Mouse (Mus musculus) hindbrain, embryonic 12.5 days (tissue): ENCODE data around the gene Mmachc. TPM values are rescaled to one million over a fixed set of nuclear protein-coding genes. Genes with fewer than 3 reads are reported as not detected.
"Not testable (repeated sequence)": the region's sequence is repeated elsewhere in the genome, so short reads cannot be mapped to it uniquely, and the experiment has no call there.

Experiments
- ATAC-seq: fragments of 200-750 bp; cut with Nextera tagmentation; 2 replicates; pipeline ENCODE4 v1.8.0; 2017; ENCODE audit warnings: moderate TSS enrichment; ENCODE audit not compliant: low FRiP score
- H3K27ac ChIP-seq: fragments of 300-500 bp; sonication (generic); 2 replicates; pipeline ENCODE4 v1.5.1; 2016; ENCODE audit warnings: mild to moderate bottlenecking
- H3K27me3 ChIP-seq: fragments of 300-500 bp; sonication (generic); 2 replicates; pipeline ENCODE4 v1.6.1; 2016; ENCODE audit warnings: mild to moderate bottlenecking
- H3K36me3 ChIP-seq: fragments of 300-500 bp; sonication (generic); 2 replicates; pipeline ENCODE4 v1.6.1; 2016; ENCODE audit warnings: mild to moderate bottlenecking
- H3K4me1 ChIP-seq: fragments of 300-500 bp; sonication (generic); 2 replicates; pipeline ENCODE4 v1.6.1; 2016
- H3K4me2 ChIP-seq: fragments of 300-500 bp; sonication (generic); replicated peaks from 2 replicates; pipeline ENCODE4 v1.6.1; 2016; ENCODE audit warnings: mild to moderate bottlenecking
- H3K4me3 ChIP-seq: fragments of 300-500 bp; sonication (generic); 2 replicates; pipeline ENCODE4 v1.5.1; 2016; ENCODE audit warnings: mild to moderate bottlenecking
- H3K9ac ChIP-seq: fragments of 300-500 bp; sonication (generic); 2 replicates; pipeline ENCODE4 v1.6.1; 2016; ENCODE audit warnings: mild to moderate bottlenecking, moderate library complexity
- H3K9me3 ChIP-seq: fragments of 300-500 bp; sonication (generic); replicated peaks from 2 replicates; pipeline ENCODE4 v1.6.1; 2016; ENCODE audit warnings: mild to moderate bottlenecking
- WGBS: fragments of 180-500 bp; shearing (Covaris S2); methylation state at CpG from one replicate; pipeline ENCODE4 v1.1.7; 2016; 5-methylcytosine and 5-hydroxymethylcytosine counted together
- polyA plus RNA-seq: library from polyadenylated mRNA; unstranded; fragments of >200 nt; fragmentation: Nextera tagmentation; extraction: Ambion mirVana; gene quantifications from 2 replicates; pipeline ENCODE4 v1.2.1, GENCODE M21; 2016

The Mmachc gene
- polyA plus RNA-seq, 1 experiment from 2014 or later: 26.2 TPM

DNA sequence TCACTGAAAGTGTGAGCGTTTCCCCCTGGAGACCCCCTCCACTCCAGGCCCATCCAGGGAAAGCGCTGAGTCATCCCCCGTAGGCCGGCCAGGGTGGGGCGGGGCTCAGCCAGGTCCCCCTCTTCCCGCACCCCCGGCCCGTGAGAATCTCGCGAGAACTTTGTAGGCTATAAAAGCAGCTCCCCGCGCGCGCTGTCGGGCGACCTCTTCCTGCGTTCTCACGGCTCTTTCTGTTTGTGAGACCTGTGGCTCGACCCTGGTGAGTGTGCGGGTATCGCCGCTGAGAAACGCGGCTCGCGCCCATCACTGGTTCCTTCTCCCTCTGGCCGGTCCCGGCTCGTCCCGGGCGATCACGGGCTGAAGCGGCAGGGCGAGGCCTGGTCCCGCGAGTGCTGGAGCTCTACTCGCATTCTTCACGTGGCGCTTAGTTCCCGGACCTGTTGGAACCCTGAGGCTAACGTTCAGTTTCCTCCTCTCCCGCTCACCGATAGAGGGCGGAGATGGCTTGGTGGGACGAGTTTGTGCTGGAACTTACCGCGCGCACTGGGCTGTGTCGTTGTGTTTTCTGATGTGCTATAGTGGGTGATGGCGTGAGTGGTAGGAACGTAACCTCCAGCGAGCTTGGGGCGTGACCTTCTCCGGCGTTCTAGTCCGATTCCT, 22.7 kb downstream of the Mmachc start, which contains the start of gene Prdx1:
Gene Prdx1, plus strand, starts transcription at position 143 of the 660 bp plus-strand sequence.
- ATAC-seq: peak; percentile 96
- under 1% methylated on average over 56 of the region's 56 CpGs for WGBS

GRCm38 (mm10) chr4:116684665-116685064, 23.5 kb downstream of the Mmachc start:
- peak overlapping the region; percentile 70; the same call in 1 of the 2 replicates for H3K4me2 ChIP-seq
- ATAC-seq: no peak
- H3K9me3 ChIP-seq: no peaks in the 10 kb centered on the region
- H3K4me3 ChIP-seq: peak overlapping the region; percentile 59
- 73% methylated on average over 2 of the region's 2 CpGs for WGBS
- peak overlapping the region; percentile 89 for H3K27ac ChIP-seq
- H3K4me1 ChIP-seq: peaks cover 15% of the 10 kb centered on the region
- H3K27me3 ChIP-seq: no peaks in the 10 kb centered on the region
- H3K9ac ChIP-seq: no peak overlapping the region
- peaks cover 6% of the 10 kb centered on the region; the same call in 1 of the 2 replicates for H3K36me3 ChIP-seq

More for the DNA sequence above, 22.7 kb downstream of the Mmachc start, which contains the start of gene Prdx1:
- Histone ChIP-seq H3K4me2 (peak within 1 kb of the TSS; percentile 70), H3K36me3 (peaks cover 6% of the 10 kb centered on the region; the same call in 1 of the 2 replicates), H3K4me1 (peaks cover 15% of the 10 kb centered on the region), H3K9me3 (no peaks in the 10 kb centered on the region), H3K4me3 (peak within 1 kb of the TSS; percentile 59), H3K9ac (peak within 1 kb of the TSS; percentile 71), H3K27ac (peak within 1 kb of the TSS; percentile 89), H3K27me3 (no peaks in the 10 kb centered on the region)

DNA sequence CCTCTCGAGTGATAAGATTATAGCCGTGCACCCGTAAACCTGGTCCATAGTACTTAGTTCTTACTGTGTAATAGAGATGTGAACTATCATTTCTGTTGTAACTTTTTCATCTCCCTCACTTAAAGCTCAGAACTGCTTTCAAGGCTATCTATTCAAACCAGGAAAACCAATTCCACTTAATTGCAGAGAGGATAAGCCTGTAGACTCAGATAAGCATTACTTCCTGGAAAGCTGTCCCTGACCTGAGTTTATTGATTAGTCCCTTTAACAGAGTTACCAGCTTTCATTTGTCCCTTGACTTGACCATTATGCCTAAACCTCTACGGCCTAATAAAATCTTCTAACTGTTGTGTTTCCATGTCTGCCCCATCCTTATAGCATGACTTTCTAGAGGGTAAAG, 24.2 kb downstream of the Mmachc start:
- H3K27me3 ChIP-seq: no peaks in the 10 kb centered on the region
- H3K9me3 ChIP-seq: no peaks in the 10 kb centered on the region
- no peak for ATAC-seq
- 95% methylated on average over 4 of the region's 4 CpGs for WGBS
- H3K27ac ChIP-seq: no peak overlapping the region
- no peak overlapping the region for H3K4me2 ChIP-seq
- H3K4me3 ChIP-seq: no peak overlapping the region
- H3K9ac ChIP-seq: no peak overlapping the region
- peaks cover 15% of the 10 kb centered on the region for H3K4me1 ChIP-seq
- peaks cover 4% of the 10 kb centered on the region; the same call in 1 of the 2 replicates for H3K36me3 ChIP-seq

- not testable (repeated sequence) for H3K27ac ChIP-seq, H3K4me1 ChIP-seq, H3K9ac ChIP-seq, ATAC-seq, H3K36me3 ChIP-seq, H3K4me2 ChIP-seq, H3K9me3 ChIP-seq, H3K4me3 ChIP-seq, H3K27me3 ChIP-seq
- 87% methylated on average over 4 of the region's 4 CpGs for WGBS
Measured at GRCm38 (mm10) chr4:116680521-116680920, 27.7 kb downstream of the Mmachc start.

- Histone ChIP-seq H3K9ac (no peak overlapping the region), H3K36me3 (no peaks in the 10 kb centered on the region), H3K4me3 (no peak overlapping the region), H3K4me2 (no peak overlapping the region), H3K9me3 (no peaks in the 10 kb centered on the region), H3K27ac (no peak overlapping the region), H3K4me1 (no peaks in the 10 kb centered on the region), H3K27me3 (no peaks in the 10 kb centered on the region)
- no peak for ATAC-seq
- 72% methylated on average over 5 of the region's 5 CpGs for WGBS
Measured at GRCm38 (mm10) chr4:116679141-116679540, 29.1 kb downstream of the Mmachc start.

DNA sequence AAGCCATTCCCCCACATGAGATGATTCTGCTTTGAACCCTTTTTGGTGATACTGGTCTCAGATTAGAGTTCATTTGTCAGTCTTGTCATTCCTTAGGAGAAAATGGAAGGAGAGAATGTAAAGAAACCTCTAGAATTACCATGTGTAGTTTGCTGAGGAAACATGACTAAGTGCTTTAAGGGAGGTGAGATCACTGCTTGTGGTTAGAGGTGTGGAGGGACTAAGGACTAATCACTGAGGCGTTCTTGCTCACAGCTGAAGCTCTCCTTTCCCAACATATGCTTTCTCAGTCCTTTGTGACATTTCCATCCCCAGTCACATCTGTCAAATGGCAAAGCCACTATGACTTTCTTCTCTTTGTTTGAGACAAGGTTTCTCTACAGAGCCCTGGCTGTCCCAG, 30.4 kb downstream of the Mmachc start:
- Histone ChIP-seq H3K27me3 (no peaks in the 10 kb centered on the region), H3K27ac (no peak overlapping the region), H3K4me2 (no peak overlapping the region), H3K4me3 (no peak overlapping the region), H3K9ac (no peak overlapping the region), H3K4me1 (no peaks in the 10 kb centered on the region), H3K36me3 (no peaks in the 10 kb centered on the region), H3K9me3 (no peaks in the 10 kb centered on the region)
- WGBS: 95% methylated on average over 1 of the region's 1 CpGs
- ATAC-seq: no peak

DNA sequence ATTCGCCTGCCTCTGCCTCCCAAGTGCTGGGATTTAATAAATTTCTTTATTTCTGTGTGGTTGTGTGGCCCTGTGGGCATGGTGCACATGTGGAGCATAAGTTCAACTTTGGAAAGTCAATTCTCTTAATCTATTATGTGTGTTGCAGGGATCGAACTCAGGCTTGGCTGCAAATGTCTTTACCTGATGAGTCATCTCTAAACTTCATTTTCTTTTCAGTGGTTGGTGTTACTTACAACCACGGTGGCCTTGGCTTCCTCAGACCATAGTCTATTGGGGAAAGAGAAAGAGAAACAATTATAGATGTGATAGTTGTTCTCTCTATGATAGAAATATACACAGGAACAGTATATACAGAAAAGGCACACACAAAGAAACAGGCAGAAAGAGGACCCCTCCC, 32.2 kb downstream of the Mmachc start:
- no peak for ATAC-seq
- Histone ChIP-seq H3K9ac (no peak overlapping the region), H3K4me2 (no peak overlapping the region)

DNA sequence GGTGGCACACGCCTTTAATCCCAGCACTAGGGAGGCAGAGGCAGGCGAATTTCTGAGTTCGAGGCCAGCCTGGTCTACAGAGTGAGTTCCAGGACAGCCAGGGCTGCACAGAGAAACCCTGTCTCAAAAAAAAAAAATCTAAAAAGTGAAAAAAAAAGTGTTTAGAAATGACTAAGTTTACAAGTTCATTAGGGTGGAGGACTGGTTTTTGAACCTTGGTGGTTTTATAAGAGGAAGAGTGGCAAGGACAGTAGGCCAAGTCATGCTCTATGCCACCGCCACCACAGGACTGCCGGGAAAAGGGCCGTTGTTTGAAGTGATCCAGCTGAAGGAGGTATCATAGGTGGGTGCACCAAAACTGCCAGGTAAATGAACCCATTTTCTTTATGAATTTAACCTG, 33.4 kb downstream of the Mmachc start:
- not testable (repeated sequence) for H3K27me3 ChIP-seq, H3K4me3 ChIP-seq, ATAC-seq, H3K4me2 ChIP-seq, H3K36me3 ChIP-seq, H3K4me1 ChIP-seq, H3K27ac ChIP-seq, H3K9me3 ChIP-seq, H3K9ac ChIP-seq
- WGBS: 93% methylated on average over 6 of the region's 6 CpGs

More for the DNA sequence above, 32.2 kb downstream of the Mmachc start:
- no peaks in the 10 kb centered on the region for H3K9me3 ChIP-seq
- WGBS: 84% methylated on average over 3 of the region's 3 CpGs
- no peaks in the 10 kb centered on the region for H3K4me1 ChIP-seq
- H3K27ac ChIP-seq: no peak overlapping the region
- H3K36me3 ChIP-seq: no peaks in the 10 kb centered on the region
- H3K27me3 ChIP-seq: no peaks in the 10 kb centered on the region
- H3K4me3 ChIP-seq: no peak overlapping the region

GRCm38 (mm10) chr4:116672785-116673184, 35.4 kb downstream of the Mmachc start:
- Histone ChIP-seq H3K9ac (no peak overlapping the region), H3K36me3 (no peaks in the 10 kb centered on the region), H3K27ac (no peak overlapping the region), H3K4me1 (no peaks in the 10 kb centered on the region), H3K4me2 (no peak overlapping the region), H3K4me3 (no peak overlapping the region), H3K27me3 (no peaks in the 10 kb centered on the region), H3K9me3 (no peaks in the 10 kb centered on the region)
- ATAC-seq: no peak
- whole genome bisulfite sequencing: 78% methylated on average over 2 of the region's 2 CpGs

DNA sequence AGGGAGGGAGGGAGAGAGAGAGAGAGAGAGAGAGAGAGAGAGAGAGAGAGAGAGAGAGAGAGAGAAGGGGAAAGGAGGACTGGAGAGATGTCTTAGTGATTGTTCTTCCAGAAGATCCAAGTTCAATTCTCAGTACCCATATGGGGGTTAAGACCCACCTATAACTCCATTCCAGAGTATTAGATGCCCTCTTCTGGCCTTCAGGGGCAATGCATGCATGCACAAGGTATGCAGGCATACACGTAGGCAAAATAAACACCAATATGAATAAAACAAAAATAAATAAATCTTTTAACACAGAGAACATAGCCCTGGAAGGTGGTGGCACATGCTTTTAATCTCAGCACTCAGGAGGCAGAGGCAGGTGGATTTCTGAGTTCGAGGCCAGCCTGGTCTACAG, 38.9 kb downstream of the Mmachc start:
- no peak for ATAC-seq
- 69% methylated on average over 2 of the region's 2 CpGs for WGBS

DNA sequence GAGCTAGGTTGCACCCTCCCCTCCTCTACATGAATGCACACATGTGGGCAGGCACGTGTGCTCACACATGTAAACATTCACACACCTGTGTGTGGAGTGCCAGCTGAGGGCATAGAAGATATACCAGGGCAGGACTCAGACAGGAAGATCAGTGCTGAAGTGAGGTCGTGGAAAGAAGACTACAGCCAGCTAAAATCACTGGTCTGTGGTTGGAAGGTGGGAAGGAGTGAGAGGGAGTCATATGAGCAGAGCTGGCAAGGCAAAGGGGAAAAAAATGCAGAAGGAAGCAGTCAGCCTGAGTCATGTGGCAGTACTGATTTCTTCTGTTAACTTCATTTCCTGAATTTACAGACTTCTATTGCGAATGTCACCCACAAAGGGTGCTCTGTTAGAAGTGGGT, 40.1 kb downstream of the Mmachc start:
- H3K9me3 ChIP-seq: no peaks in the 10 kb centered on the region
- H3K4me2 ChIP-seq: no peak overlapping the region
- H3K4me1 ChIP-seq: no peaks in the 10 kb centered on the region
- no peak overlapping the region for H3K27ac ChIP-seq
- H3K27me3 ChIP-seq: no peaks in the 10 kb centered on the region
- no peak overlapping the region for H3K9ac ChIP-seq
- no peaks in the 10 kb centered on the region for H3K36me3 ChIP-seq
- WGBS: 72% methylated on average over 3 of the region's 3 CpGs
- no peak for ATAC-seq
- H3K4me3 ChIP-seq: no peak overlapping the region

More for the DNA sequence above, 38.9 kb downstream of the Mmachc start:
- H3K4me1 ChIP-seq: no peaks in the 10 kb centered on the region
- H3K4me2 ChIP-seq: no peak overlapping the region
- H3K27me3 ChIP-seq: no peaks in the 10 kb centered on the region
- no peaks in the 10 kb centered on the region for H3K9me3 ChIP-seq
- H3K27ac ChIP-seq: no peak overlapping the region
- no peak overlapping the region for H3K4me3 ChIP-seq
- no peak overlapping the region for H3K9ac ChIP-seq
- no peaks in the 10 kb centered on the region for H3K36me3 ChIP-seq

GRCm38 (mm10) chr4:116666625-116667024, 41.6 kb downstream of the Mmachc start:
- H3K9me3 ChIP-seq: no peaks in the 10 kb centered on the region
- no peak overlapping the region for H3K9ac ChIP-seq
- no peaks in the 10 kb centered on the region for H3K36me3 ChIP-seq
- no peak overlapping the region for H3K27ac ChIP-seq
- H3K4me3 ChIP-seq: no peak overlapping the region
- ATAC-seq: no peak
- no peaks in the 10 kb centered on the region for H3K27me3 ChIP-seq
- no peak overlapping the region for H3K4me2 ChIP-seq
- 72% methylated on average over 4 of the region's 4 CpGs for WGBS
- no peaks in the 10 kb centered on the region for H3K4me1 ChIP-seq

DNA sequence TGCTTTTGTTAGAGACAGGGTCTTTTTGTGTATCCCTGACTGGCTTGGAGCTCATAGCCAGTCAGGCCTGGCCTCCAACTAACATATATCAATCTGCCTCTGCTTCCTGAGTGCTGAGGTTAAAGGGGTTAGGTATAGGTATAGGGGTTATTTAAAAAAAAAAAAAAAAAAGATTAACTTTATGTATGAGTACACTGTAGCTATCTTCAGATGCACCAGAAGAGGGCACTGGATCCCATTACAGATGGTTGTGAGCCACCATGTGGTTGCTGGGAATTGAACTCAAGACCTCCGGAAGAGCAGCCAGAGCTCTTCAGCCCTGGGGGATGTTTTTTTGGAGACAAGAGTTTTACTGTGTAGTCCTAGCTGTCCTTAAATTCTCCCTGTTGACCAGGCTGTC, 46.2 kb downstream of the Mmachc start:
- Histone ChIP-seq H3K9ac (no peak overlapping the region), H3K36me3 (no peaks in the 10 kb centered on the region), H3K27me3 (no peaks in the 10 kb centered on the region), H3K9me3 (no peaks in the 10 kb centered on the region), H3K27ac (no peak overlapping the region), H3K4me3 (no peak overlapping the region), H3K4me1 (no peaks in the 10 kb centered on the region), H3K4me2 (no peak overlapping the region)
- 89% methylated on average over 1 of the region's 1 CpGs for WGBS
- no peak for ATAC-seq
